Mouse (Mus musculus): ENCODE measurements at regions not wholly inside any gene's neighbourhood (a gene's known extent, or its start where the extent isn't known, plus 50 kb on each side); places are given as distances from the start of the nearest gene placed in this dataset.
A peak's percentile ranks its signal among the peaks of the same experiment; 100 is the strongest.

GRCm38 (mm10) chr4:16820371-16820770 lies 2784.9 kb upstream of the Gm12353 start:
- DNase-seq (ENCODE audit: low spot score in 2 of 2), result no peak

- no peak for DNase-seq (ENCODE audit: low spot score in 2 of 2)
These were observed 2773.7 kb upstream of the Gm12353 start for GRCm38 (mm10) chr4:16831598-16831997.

GRCm38 (mm10) chr4:16848096-16848495 lies 2757.2 kb upstream of the Gm12353 start:
- peak; percentile 16 to 40 for DNase-seq (ENCODE audit: low spot score in 2 of 2)

- peak; percentile 54 to 56 for DNase-seq (ENCODE audit: low spot score in 2 of 2)
These were observed 2752.6 kb upstream of the Gm12353 start for GRCm38 (mm10) chr4:16852670-16853069.

All from left cerebral cortex, adult 18-20 months (tissue).